In the genomic region with DNA sequence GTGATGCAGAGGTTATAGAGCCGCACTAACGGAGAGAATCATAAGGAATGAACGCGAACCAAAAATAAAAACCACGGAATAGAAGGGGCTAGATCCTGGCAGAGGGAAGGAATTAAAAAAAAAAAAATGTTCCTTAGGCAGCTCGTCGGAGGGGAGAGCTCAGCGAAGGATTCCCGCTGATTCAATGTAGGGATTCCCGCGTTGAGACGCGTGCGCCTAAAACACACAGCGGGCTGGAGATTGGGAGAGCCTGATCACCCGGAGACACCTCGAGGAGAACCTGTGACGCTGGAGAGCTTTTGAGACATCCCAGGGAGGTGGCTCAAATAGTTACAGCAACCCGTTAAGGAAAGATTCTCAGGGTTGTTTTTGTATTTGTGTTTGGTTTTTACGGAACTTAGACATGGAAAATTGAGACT, we compare ENCODE assay signal across 8 mouse cellular contexts. TPM values are rescaled to one million over a fixed set of nuclear protein-coding genes. Genes with fewer than 3 reads are reported as not detected.
DNase-seq lines count a peak whose midpoint lies in the region; ATAC-seq lines count a peak whose summit lies in the region.

No protein-coding gene starts in this region.

- no peaks in the 10 kb centered on the region for H3K9me3 ChIP-seq in forebrain, embryonic 10.5 days
- no peaks in the 10 kb centered on the region for H3K9me3 ChIP-seq in neural tube, embryonic 11.5 days (ENCODE audit: control insufficient read depth, low read length)

- peaks cover 16% of the 10 kb centered on the region for H3K4me1 ChIP-seq in forebrain, embryonic 10.5 days
- H3K4me1 ChIP-seq in neural tube, embryonic 11.5 days (ENCODE audit: control insufficient read depth, insufficient read depth, low read length): peaks cover 3% of the 10 kb centered on the region; the same call in 1 of the 2 replicates

- DNase-seq in layer of hippocampus, postnatal 25 days (ENCODE audit: extremely low spot score in 1 of 2, low spot score in 1 of 2): peak; percentile 40 to 42
- DNase-seq in layer of hippocampus, adult 11-12 months (ENCODE audit: low spot score): no peak
- DNase-seq in brain, adult 2 months (ENCODE audit: low read depth, low spot score): peak; percentile 63
- no peak for DNase-seq in forebrain, embryonic 10.5 days (ENCODE audit: extremely low spot score, low spot score)
- DNase-seq in left cerebral cortex, postnatal 25 days (ENCODE audit: low spot score in 2 of 2): peak; percentile 64 to 69
- peak; percentile 44 for DNase-seq in neural tube, embryonic 11.5 days (ENCODE audit: low spot score)
- no peak for DNase-seq in natural killer cell, adult 2 months (ENCODE audit: low spot score in 2 of 2)
- DNase-seq in thymus, postnatal 36 days: no peak

- under 1% methylated on average over 20 of the region's 20 CpGs for WGBS in forebrain, embryonic 10.5 days
- under 1% methylated on average over 20 of the region's 20 CpGs for whole genome bisulfite sequencing in neural tube, embryonic 11.5 days

- H3K27me3 ChIP-seq in forebrain, embryonic 10.5 days (ENCODE audit: poor library complexity, severe bottlenecking): peaks cover 31% of the 10 kb centered on the region
- H3K27me3 ChIP-seq in neural tube, embryonic 11.5 days (ENCODE audit: control insufficient read depth, insufficient read depth, low read length): no peaks in the 10 kb centered on the region

- ATAC-seq in neural tube, embryonic 11.5 days (ENCODE audit: insufficient read depth, low FRiP score, low TSS enrichment): peak; percentile 48; the same call in 1 of the 2 replicates

- peak overlapping the region; percentile 61 for H3K4me3 ChIP-seq in forebrain, embryonic 10.5 days
- H3K4me3 ChIP-seq in neural tube, embryonic 11.5 days (ENCODE audit: low read depth, low read length): peak overlapping the region; percentile 39

- peak overlapping the region; percentile 69 for H3K27ac ChIP-seq in forebrain, embryonic 10.5 days
- no peak overlapping the region for H3K27ac ChIP-seq in neural tube, embryonic 11.5 days (ENCODE audit: low read depth, low read length)

- H3K4me2 ChIP-seq in neural tube, embryonic 11.5 days (ENCODE audit: low read depth): peak overlapping the region; percentile 61

- intact Hi-C loops in left cerebral cortex, postnatal 25 days (cut with DNase I): loop anchor here (1.0 to 10.0 kb wide), 3 partner anchors 11 to 1557 kb away; no protein-coding TSS in a partner anchor

- 0 out of 2 replicates have a peak, but pooled peaks cover 3% of the 10 kb centered on the region for H3K36me3 ChIP-seq in forebrain, embryonic 10.5 days (replicated peaks)
- H3K36me3 ChIP-seq in neural tube, embryonic 11.5 days (ENCODE audit: control insufficient read depth, insufficient read depth, low read length): no peaks in the 10 kb centered on the region

- H3K9ac ChIP-seq in neural tube, embryonic 11.5 days (ENCODE audit: low read length): peak overlapping the region; percentile 37; the same call in 1 of the 2 replicates

RNA-seq across cellular contexts. Expression of a gene that starts 11.4 kb away (rescaled TPM):
- total RNA-seq in layer of hippocampus, postnatal 25 days (2021): 1 to 10 TPM; 8.5 to 8.9 TPM
- polyA plus RNA-seq in forebrain, embryonic 10.5 days (2016; fragmentation: Nextera tagmentation; extraction: Ambion mirVana): 15.3 and 15.5 TPM in 2 replicates
- total RNA-seq in left cerebral cortex, postnatal 25 days (2021): 1 to 10 TPM; 8.3 to 8.9 TPM
- polyA plus RNA-seq in neural tube, embryonic 11.5 days (2014; fragmentation: Nextera tagmentation; extraction: Ambion mirVana): 13.3 and 13.7 TPM in 2 replicates

RNA-seq across cellular contexts. Expression of a gene that starts 43.2 kb away (rescaled TPM):
- total RNA-seq in layer of hippocampus, postnatal 25 days (2021): 10 to 100 TPM; 34.3 to 40.0 TPM
- polyA plus RNA-seq in forebrain, embryonic 10.5 days (2016; fragmentation: Nextera tagmentation; extraction: Ambion mirVana): 57.1 and 58.7 TPM in 2 replicates
- total RNA-seq in left cerebral cortex, postnatal 25 days (2021): 10 to 100 TPM; 35.1 to 36.5 TPM
- polyA plus RNA-seq in neural tube, embryonic 11.5 days (2014; fragmentation: Nextera tagmentation; extraction: Ambion mirVana): 62.0 and 62.7 TPM in 2 replicates

RNA-seq across cellular contexts. Expression of a gene that starts 53.5 kb away (rescaled TPM):
- total RNA-seq in layer of hippocampus, postnatal 25 days (2021): not detected
- polyA plus RNA-seq in forebrain, embryonic 10.5 days (2016; fragmentation: Nextera tagmentation; extraction: Ambion mirVana): 0.09 TPM in 1 of 2 replicates, not detected in the other
- not detected for total RNA-seq in left cerebral cortex, postnatal 25 days (2021)
- polyA plus RNA-seq in neural tube, embryonic 11.5 days (2014; fragmentation: Nextera tagmentation; extraction: Ambion mirVana): 0.16 TPM in 1 of 2 replicates, not detected in the other

Comparison
In these comparisons a context has a peak if more than half of its experiments do, and no peak if none do; other contexts are left out.
1. DNase-seq: peak in layer of hippocampus, postnatal 25 days (2 of 2), brain, adult 2 months (single experiment), left cerebral cortex, postnatal 25 days (2 of 2) and neural tube, embryonic 11.5 days (single experiment); none in layer of hippocampus, adult 11-12 months (single experiment), forebrain, embryonic 10.5 days (single experiment), natural killer cell, adult 2 months (0 of 2) and thymus, postnatal 36 days (0 of 2).